Mouse (Mus musculus) layer of hippocampus, adult 9-11 months (tissue): ENCODE data around the gene Syt5.

Source experiments
- DNase-seq: peaks from one replicate; pipeline ENCODE4 v3.0.0; 2022

Gene Syt5

GRCm38 (mm10) chr7:4499034-4499433, 48.3 kb downstream of the Syt5 start:
- no peak for DNase-seq

- no peak for DNase-seq
Observed at GRCm38 (mm10) chr7:4498251-4498650, 49.1 kb downstream of the Syt5 start.

GRCm38 (mm10) chr7:4497271-4497903, 50.0 kb downstream of the Syt5 start:
- no peak for DNase-seq

GRCm38 (mm10) chr7:4496468-4496867, 50.9 kb downstream of the Syt5 start:
- DNase-seq = no peak

- DNase-seq = no peak
Observed at GRCm38 (mm10) chr7:4493991-4494390, 53.4 kb downstream of the Syt5 start.

- no peak for DNase-seq
Observed at GRCm38 (mm10) chr7:4492284-4493224, 54.8 kb downstream of the Syt5 start.

- no peak for DNase-seq
Observed at GRCm38 (mm10) chr7:4491308-4491707, 56.0 kb downstream of the Syt5 start.
